Mouse (Mus musculus) bone marrow, adult 2 months (tissue): ENCODE data around the gene Cyp3a13.

Experiments
- CTCF ChIP-seq: fragments of 200-500 bp; IDR thresholded peaks from 2 replicates; pipeline ENCODE4 v1.5.1; 2011; ENCODE audit warnings: low read length, control low read depth; ENCODE audit not compliant: control insufficient read depth, insufficient read depth
- POLR2A ChIP-seq: fragments of 200-500 bp; IDR thresholded peaks from 2 replicates; pipeline ENCODE4 v1.6.1; 2011; ENCODE audit warnings: low read depth, mild to moderate bottlenecking, control low read depth, low read length, borderline replicate concordance; ENCODE audit not compliant: control insufficient read depth

GRCm38 (mm10) chr5:137922171-137922570 lies 752 bp upstream of the Cyp3a13 start:
- no peak for TF ChIP-seq POLR2A
- TF ChIP-seq CTCF: no peak
